Mouse (Mus musculus) hindbrain, embryonic 11.5 days (tissue): ENCODE data around the gene Lpar3. TPM values are rescaled to one million over a fixed set of nuclear protein-coding genes. Genes with fewer than 3 reads are reported as not detected.

ENCODE experiments used
- ATAC-seq: fragments of 200-750 bp; cut with Nextera tagmentation; 2 replicates; pipeline ENCODE4 v1.8.0; 2017; ENCODE audit warnings: mild to moderate bottlenecking, moderate TSS enrichment, moderate library complexity; ENCODE audit not compliant: low FRiP score
- DNase-seq: peaks from one replicate; pipeline ENCODE4 v3.0.0-alpha.2; 2015; ENCODE audit warnings: low spot score
- H3K27ac ChIP-seq: fragments of 300-500 bp; sonication (generic); 2 replicates; pipeline ENCODE4 v1.5.1; 2014; ENCODE audit warnings: mild to moderate bottlenecking, low read depth, low read length
- H3K27me3 ChIP-seq: fragments of 300-500 bp; sonication (generic); 2 replicates; pipeline ENCODE4 v1.6.1; 2014; ENCODE audit warnings: mild to moderate bottlenecking, low read length, moderate library complexity, mixed read lengths; ENCODE audit not compliant: control insufficient read depth, insufficient read depth
- H3K36me3 ChIP-seq: fragments of 300-500 bp; sonication (generic); 2 replicates; pipeline ENCODE4 v1.6.1; 2014; ENCODE audit warnings: mild to moderate bottlenecking, low read length, moderate library complexity, mixed read lengths; ENCODE audit not compliant: control insufficient read depth, insufficient read depth
- H3K4me1 ChIP-seq: fragments of 300-500 bp; sonication (generic); replicated peaks from 2 replicates; pipeline ENCODE4 v1.6.1; 2014; ENCODE audit warnings: low read length, mixed read lengths; ENCODE audit not compliant: control insufficient read depth, insufficient read depth
- H3K4me2 ChIP-seq: fragments of 300-500 bp; sonication (generic); replicated peaks from 2 replicates; pipeline ENCODE4 v1.6.1; 2014; ENCODE audit warnings: mild to moderate bottlenecking, low read depth, low read length
- H3K4me3 ChIP-seq: fragments of 300-500 bp; sonication (generic); 2 replicates; pipeline ENCODE4 v1.5.1; 2014; ENCODE audit warnings: low read depth, low read length
- H3K9ac ChIP-seq: fragments of 300-500 bp; sonication (generic); 2 replicates; pipeline ENCODE4 v1.6.1; 2014; ENCODE audit warnings: low read depth, low read length
- H3K9me3 ChIP-seq: fragments of 300-500 bp; sonication (generic); 2 replicates; pipeline ENCODE4 v1.6.1; 2016; ENCODE audit warnings: low read length; ENCODE audit not compliant: control insufficient read depth
- WGBS: fragments of 180-500 bp; shearing (Covaris S2); extraction: QIAGEN DNeasy Blood & Tissue Kit; methylation state at CpG from one replicate; pipeline ENCODE4 v1.1.7; 2014; 5-methylcytosine and 5-hydroxymethylcytosine counted together
- polyA plus RNA-seq: library from polyadenylated mRNA; unstranded; fragments of >200 nt; fragmentation: Nextera tagmentation; extraction: Ambion mirVana; gene quantifications from 2 replicates; pipeline ENCODE4 v1.2.1, GENCODE M21; 2014

Lpar3 gene
- 1.4 and 1.5 TPM in 2 replicates for polyA plus RNA-seq

GRCm38 (mm10) chr3:146220776-146221486 lies at the start of gene Lpar3:
Gene Lpar3 (plus strand): TSS chr3:146220963.
- DNase-seq, result peak; percentile 84
- peaks cover 4% of the 10 kb centered on the region; the same call in 1 of the 2 replicates for H3K4me1 ChIP-seq
- no peaks in the 10 kb centered on the region for H3K9me3 ChIP-seq
- H3K36me3 ChIP-seq, result no peaks in the 10 kb centered on the region
- H3K4me2 ChIP-seq, result peak within 1 kb of the TSS; percentile 84
- WGBS, result under 1% methylated on average over 57 of the region's 73 CpGs
- H3K4me3 ChIP-seq, result peak within 1 kb of the TSS; percentile 50
- no peak within 1 kb of the TSS for H3K27ac ChIP-seq
- ATAC-seq, result peak; percentile 86
- H3K9ac ChIP-seq, result peak within 1 kb of the TSS; percentile 38; the same call in 1 of the 2 replicates
- peaks cover 29% of the 10 kb centered on the region for H3K27me3 ChIP-seq

- 65% methylated on average over 5 of the region's 5 CpGs for WGBS
- H3K4me3 ChIP-seq, result no peak overlapping the region
- no peak overlapping the region for H3K9ac ChIP-seq
- H3K27ac ChIP-seq, result no peak overlapping the region
- no peaks in the 10 kb centered on the region for H3K36me3 ChIP-seq
- H3K4me2 ChIP-seq, result no peak overlapping the region
- ATAC-seq (no peak), DNase-seq (no peak)
- H3K27me3 ChIP-seq, result no peaks in the 10 kb centered on the region
- no peaks in the 10 kb centered on the region for H3K9me3 ChIP-seq
- no peaks in the 10 kb centered on the region for H3K4me1 ChIP-seq
These were observed 47.7 kb upstream of the Lpar3 start for GRCm38 (mm10) chr3:146173030-146173429.

- ATAC-seq (no peak), DNase-seq (no peak)
- no peaks in the 10 kb centered on the region for H3K27me3 ChIP-seq
- H3K4me2 ChIP-seq, result no peak overlapping the region
- no peak overlapping the region for H3K4me3 ChIP-seq
- H3K27ac ChIP-seq, result no peak overlapping the region
- H3K4me1 ChIP-seq, result no peaks in the 10 kb centered on the region; the same call in 1 of the 2 replicates
- H3K36me3 ChIP-seq, result no peaks in the 10 kb centered on the region
- no peaks in the 10 kb centered on the region for H3K9me3 ChIP-seq
- 91% methylated on average over 9 of the region's 9 CpGs for WGBS
- no peak overlapping the region for H3K9ac ChIP-seq
These were observed 46.5 kb upstream of the Lpar3 start for GRCm38 (mm10) chr3:146174215-146174614.

GRCm38 (mm10) chr3:146177295-146177694 lies 43.5 kb upstream of the Lpar3 start:
- Histone ChIP-seq H3K27ac (no peak overlapping the region), H3K4me3 (no peak overlapping the region), H3K27me3 (0 out of 2 replicates have a peak, but pooled peaks cover under 1% of the 10 kb centered on the region), H3K9ac (no peak overlapping the region), H3K36me3 (no peaks in the 10 kb centered on the region), H3K9me3 (no peaks in the 10 kb centered on the region), H3K4me2 (no peak overlapping the region), H3K4me1 (no peaks in the 10 kb centered on the region; the same call in 1 of the 2 replicates)
- ATAC-seq, result no peak
- WGBS, result 87% methylated on average over 7 of the region's 7 CpGs
- no peak for DNase-seq

GRCm38 (mm10) chr3:146177748-146178582 lies 42.8 kb upstream of the Lpar3 start:
- peak; percentile 92 for DNase-seq
- Histone ChIP-seq H3K27me3 (peaks cover 5% of the 10 kb centered on the region; the same call in 1 of the 2 replicates), H3K4me2 (peak overlapping the region; percentile 35; the same call in 1 of the 2 replicates), H3K9ac (peak overlapping the region; percentile 40; the same call in 1 of the 2 replicates), H3K27ac (no peak overlapping the region), H3K36me3 (no peaks in the 10 kb centered on the region), H3K9me3 (no peaks in the 10 kb centered on the region), H3K4me3 (peak overlapping the region; percentile 12; the same call in 1 of the 2 replicates), H3K4me1 (no peaks in the 10 kb centered on the region; the same call in 1 of the 2 replicates)
- WGBS, result 9% methylated on average over 16 of the region's 16 CpGs
- ATAC-seq, result peak; percentile 82

- Histone ChIP-seq H3K36me3 (no peaks in the 10 kb centered on the region), H3K27ac (no peak overlapping the region), H3K9me3 (no peaks in the 10 kb centered on the region), H3K9ac (no peak overlapping the region), H3K4me2 (no peak overlapping the region), H3K4me1 (no peaks in the 10 kb centered on the region; the same call in 1 of the 2 replicates), H3K27me3 (peaks cover 13% of the 10 kb centered on the region; the same call in 1 of the 2 replicates), H3K4me3 (no peak overlapping the region)
- DNase-seq (no peak), ATAC-seq (no peak)
- 39% methylated on average over 2 of the region's 2 CpGs for WGBS
These were observed 40.4 kb upstream of the Lpar3 start for GRCm38 (mm10) chr3:146180341-146180740.

- Histone ChIP-seq H3K27ac (no peak overlapping the region), H3K9ac (no peak overlapping the region), H3K9me3 (no peaks in the 10 kb centered on the region), H3K4me2 (no peak overlapping the region), H3K4me3 (no peak overlapping the region), H3K4me1 (no peaks in the 10 kb centered on the region; the same call in 1 of the 2 replicates), H3K36me3 (no peaks in the 10 kb centered on the region), H3K27me3 (peaks cover 13% of the 10 kb centered on the region; the same call in 1 of the 2 replicates)
- ATAC-seq, result no peak
- WGBS, result 31% methylated on average over 3 of the region's 3 CpGs
- peak; percentile 75 for DNase-seq
These were observed 39.8 kb upstream of the Lpar3 start for GRCm38 (mm10) chr3:146180986-146181385.

GRCm38 (mm10) chr3:146184992-146185657 lies 35.6 kb upstream of the Lpar3 start:
- 0 out of 2 replicates have a peak overlapping the region, but pooled peaks have one; percentile 8 for H3K9ac ChIP-seq
- DNase-seq (peak; percentile 84), ATAC-seq (peak; percentile 80)
- H3K27me3 ChIP-seq, result peaks cover 13% of the 10 kb centered on the region; the same call in 1 of the 2 replicates
- no peaks in the 10 kb centered on the region for H3K36me3 ChIP-seq
- no peaks in the 10 kb centered on the region for H3K4me1 ChIP-seq
- WGBS, result 25% methylated on average over 13 of the region's 13 CpGs
- H3K4me3 ChIP-seq, result no peak overlapping the region
- H3K27ac ChIP-seq, result no peak overlapping the region
- H3K9me3 ChIP-seq, result no peaks in the 10 kb centered on the region
- H3K4me2 ChIP-seq, result no peak overlapping the region
